Mouse (Mus musculus) bone marrow, adult 2 months (tissue): ENCODE results near the gene Cdx2. TPM values are rescaled to one million over a fixed set of nuclear protein-coding genes. Genes with fewer than 3 reads are reported as not detected.

Source experiments
- H3K27ac ChIP-seq: fragments of 200-500 bp; 2 replicates; pipeline ENCODE4 v1.5.1; 2012; ENCODE audit warnings: low read depth, mild to moderate bottlenecking, control low read depth, inconsistent platforms, low read length; ENCODE audit not compliant: control insufficient read depth, poor library complexity, insufficient read depth
- H3K4me1 ChIP-seq: fragments of 200-500 bp; 2 replicates; pipeline ENCODE4 v1.6.1; 2011; ENCODE audit warnings: low read length; ENCODE audit not compliant: control insufficient read depth, insufficient read depth
- H3K4me3 ChIP-seq: fragments of 200-500 bp; replicated peaks from 2 replicates; pipeline ENCODE3; 2011; ENCODE audit warnings: mild to moderate bottlenecking, low read depth, low read length, control low read depth; ENCODE audit not compliant: control insufficient read depth
- CTCF ChIP-seq: fragments of 200-500 bp; IDR thresholded peaks from 2 replicates; pipeline ENCODE4 v1.5.1; 2011; ENCODE audit warnings: low read length, control low read depth; ENCODE audit not compliant: control insufficient read depth, insufficient read depth
- POLR2A ChIP-seq: fragments of 200-500 bp; IDR thresholded peaks from 2 replicates; pipeline ENCODE4 v1.6.1; 2011; ENCODE audit warnings: low read depth, mild to moderate bottlenecking, control low read depth, low read length, borderline replicate concordance; ENCODE audit not compliant: control insufficient read depth
- WGBS: fragments of 180-500 bp; shearing (Covaris S2); methylation state at CpG from one replicate; pipeline ENCODE4 v1.1.7; 2018; 5-methylcytosine and 5-hydroxymethylcytosine counted together
- polyA plus RNA-seq: library from polyadenylated mRNA; stranded (reverse); fragments of >200 nt; gene quantifications from 2 replicates; pipeline ENCODE4 v1.2.4, GENCODE M21; 2011; ENCODE audit warnings: low replicate concordance; ENCODE audit not compliant: missing spikeins, insufficient read depth, insufficient read length

Gene Cdx2
- polyA plus RNA-seq, 1 experiment, result not detected

DNA sequence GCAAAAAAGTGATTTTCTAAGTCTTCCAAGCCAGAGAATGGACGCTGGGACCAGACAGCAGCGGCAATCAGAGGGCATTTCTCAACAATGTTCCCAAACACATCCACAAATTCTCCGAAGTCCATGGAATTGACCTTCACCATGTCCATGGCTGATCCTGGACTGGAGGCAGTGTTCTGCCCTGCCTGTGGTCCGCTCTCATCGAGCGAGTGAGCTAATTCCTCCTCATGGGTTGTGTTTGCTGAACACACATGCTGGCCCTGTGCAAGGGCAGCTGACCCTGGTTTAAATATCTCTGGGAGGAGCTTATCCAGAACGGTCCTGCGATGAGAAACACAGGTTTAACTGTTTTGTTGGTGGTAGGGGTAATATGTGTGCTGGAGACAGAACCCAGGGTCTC, 15.1 kb upstream of the Cdx2 start, which contains the start of gene Urad:
Urad (minus strand) TSS at position 258 of the 400 bp plus-strand sequence.
- Histone ChIP-seq H3K27ac (no peak within 1 kb of the TSS), H3K4me3 (no peak within 1 kb of the TSS), H3K4me1 (no peaks in the 10 kb centered on the region)
- WGBS, result 77% methylated on average over 8 of the region's 8 CpGs
- TF ChIP-seq POLR2A (no peak), CTCF (no peak)

DNA sequence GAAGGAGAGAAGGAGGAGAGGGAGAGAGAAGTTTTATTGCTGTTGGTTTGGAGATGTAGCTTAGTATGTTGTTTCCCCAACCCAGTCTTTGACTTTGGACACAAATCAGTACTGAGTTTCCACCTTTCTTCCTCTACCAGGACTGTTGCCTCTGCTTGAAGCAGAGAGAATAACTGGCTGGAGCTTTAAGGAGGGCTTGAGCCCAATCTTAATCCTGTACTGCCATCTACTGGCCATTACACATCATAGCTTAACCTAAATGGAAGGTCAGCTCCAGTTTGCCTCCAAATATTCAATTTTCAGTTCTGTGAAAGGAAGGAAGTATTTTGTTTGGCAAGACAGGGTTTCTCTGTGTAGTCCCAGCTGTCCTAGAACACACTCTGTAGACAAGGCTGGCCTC, 12.6 kb upstream of the Cdx2 start:
- no peak overlapping the region for H3K4me3 ChIP-seq
- peak; percentile 17; the same call in 1 of the 2 replicates for TF ChIP-seq CTCF
- no peak for TF ChIP-seq POLR2A
- no peaks in the 10 kb centered on the region; the same call in 1 of the 2 replicates for H3K4me1 ChIP-seq
- no peak overlapping the region for H3K27ac ChIP-seq

DNA sequence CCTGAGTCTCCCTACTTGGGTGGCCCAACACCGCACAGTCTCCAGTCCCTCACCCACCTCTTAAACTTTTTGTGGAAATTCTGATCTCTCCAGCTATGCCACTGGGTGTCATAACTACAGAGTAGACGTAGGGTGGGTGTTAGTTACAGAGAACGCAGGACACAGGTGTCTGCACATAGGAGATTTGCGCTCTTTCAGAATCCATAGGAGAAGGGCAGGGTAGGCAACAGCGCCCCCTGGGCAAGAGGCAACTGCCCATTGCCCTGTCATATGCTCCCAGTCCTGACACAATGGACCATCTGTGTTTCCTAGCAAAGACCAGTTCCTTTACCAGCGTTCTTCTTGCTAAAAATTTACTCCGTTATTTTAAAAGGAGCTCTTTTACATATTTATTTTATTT, 10.9 kb upstream of the Cdx2 start:
- 39% methylated on average over 7 of the region's 7 CpGs for WGBS
- no peak overlapping the region for H3K27ac ChIP-seq
- no peak overlapping the region for H3K4me3 ChIP-seq
- no peaks in the 10 kb centered on the region; the same call in 1 of the 2 replicates for H3K4me1 ChIP-seq
- TF ChIP-seq POLR2A, result no peak
- TF ChIP-seq CTCF, result peak; percentile 48

DNA sequence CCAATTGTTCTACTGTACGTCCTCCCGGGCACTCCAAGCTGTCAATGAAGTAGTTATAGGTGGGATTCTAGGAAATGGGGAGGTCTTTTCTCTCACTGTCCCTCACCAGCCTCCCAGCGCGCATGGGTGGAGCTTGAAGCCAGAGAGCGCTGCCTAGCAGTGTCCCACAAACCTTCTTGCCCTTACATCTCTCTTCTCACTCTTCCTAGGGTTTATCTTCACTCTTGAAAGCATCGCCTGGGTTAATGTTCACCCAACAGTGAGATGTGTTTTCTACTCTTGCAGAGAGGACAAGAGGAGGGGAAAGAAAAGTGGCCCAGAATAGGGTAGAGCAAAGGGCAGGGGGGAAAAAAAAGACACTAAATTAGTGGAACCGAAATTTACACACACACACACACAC, 10.3 kb upstream of the Cdx2 start:
- H3K4me3 ChIP-seq, result no peak overlapping the region
- TF ChIP-seq CTCF (no peak), POLR2A (no peak)
- 19% methylated on average over 7 of the region's 7 CpGs for WGBS
- no peak overlapping the region for H3K27ac ChIP-seq
- no peaks in the 10 kb centered on the region; the same call in 1 of the 2 replicates for H3K4me1 ChIP-seq

DNA sequence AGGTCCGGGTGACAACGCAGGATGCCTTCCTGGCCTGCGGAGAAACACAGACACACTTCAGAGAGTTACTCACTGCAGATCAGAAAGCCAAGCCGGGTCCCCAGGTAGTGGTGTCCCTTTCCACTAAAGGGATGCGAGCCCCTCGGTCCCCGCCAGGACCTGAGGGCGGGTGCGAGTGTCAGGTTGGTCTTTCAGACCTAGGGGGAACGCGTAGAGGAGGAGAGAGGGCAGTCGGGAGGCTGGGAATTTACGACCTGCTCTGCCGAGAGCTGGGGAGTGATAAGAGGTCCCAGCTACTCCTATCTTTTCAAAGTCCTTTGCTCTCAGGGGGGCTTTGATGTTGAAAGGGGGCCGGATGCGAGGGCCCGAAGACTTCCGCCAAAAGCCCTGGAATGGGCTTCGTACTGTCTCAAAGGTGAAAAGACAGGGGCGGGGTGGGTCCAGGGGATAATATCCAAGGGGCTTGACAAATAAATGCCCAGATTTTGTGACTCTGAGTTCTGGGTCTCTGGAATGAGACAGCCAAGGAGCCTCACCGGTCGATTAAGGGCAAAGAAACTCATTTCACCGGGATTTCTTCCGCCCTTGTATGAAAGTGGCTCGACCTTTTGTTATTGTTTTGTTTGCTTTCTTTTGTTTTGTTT, 8.5 kb upstream of the Cdx2 start:
- no peak overlapping the region for H3K4me3 ChIP-seq
- no peaks in the 10 kb centered on the region; the same call in 1 of the 2 replicates for H3K4me1 ChIP-seq
- no peak for TF ChIP-seq CTCF
- no peak for TF ChIP-seq POLR2A
- H3K27ac ChIP-seq, result no peak overlapping the region
- WGBS, result 4% methylated on average over 25 of the region's 25 CpGs

DNA sequence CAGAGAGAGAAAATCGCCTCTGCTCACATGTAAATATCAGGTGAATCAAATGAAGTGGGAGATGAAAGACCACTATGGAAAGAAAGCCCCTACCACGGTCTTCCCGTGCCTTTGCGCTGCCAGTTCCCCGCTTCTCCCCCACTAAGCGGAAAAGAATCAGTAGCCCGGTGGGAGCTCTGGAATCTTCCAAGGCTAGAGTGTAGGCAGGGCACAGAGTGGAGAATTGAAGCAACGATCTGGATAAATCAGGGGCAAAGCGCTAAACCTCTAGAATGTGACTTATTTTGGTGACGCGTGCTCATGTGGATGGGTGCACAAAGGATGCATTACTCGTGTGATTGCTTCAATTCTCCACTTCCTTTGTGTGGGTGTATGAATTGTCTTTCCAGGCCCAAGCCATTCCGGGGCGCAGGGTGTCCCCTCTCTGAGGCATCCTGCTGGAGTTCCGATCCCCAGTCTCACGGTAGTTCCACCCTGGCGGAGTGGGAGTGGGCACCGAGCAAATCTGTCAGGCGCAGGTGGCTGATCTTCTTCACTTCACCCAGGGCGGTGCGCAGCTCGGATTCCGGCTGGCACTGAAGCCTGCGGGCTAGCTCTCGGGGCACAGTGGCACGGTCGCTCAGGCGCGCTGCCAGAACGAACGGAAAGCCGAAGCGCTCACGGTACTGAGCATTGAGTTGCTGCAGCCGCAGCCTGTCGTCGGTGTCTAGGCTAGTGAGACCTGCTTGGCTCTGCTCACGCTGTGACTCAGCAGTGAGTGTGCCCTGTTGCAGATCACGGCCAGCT, 7.8 kb upstream of the Cdx2 start:
- 3% methylated on average over 39 of the region's 39 CpGs for WGBS
- TF ChIP-seq POLR2A, result no peak
- TF ChIP-seq CTCF, result no peak
- Histone ChIP-seq H3K4me3 (no peak overlapping the region), H3K4me1 (no peaks in the 10 kb centered on the region; the same call in 1 of the 2 replicates), H3K27ac (no peak overlapping the region)

DNA sequence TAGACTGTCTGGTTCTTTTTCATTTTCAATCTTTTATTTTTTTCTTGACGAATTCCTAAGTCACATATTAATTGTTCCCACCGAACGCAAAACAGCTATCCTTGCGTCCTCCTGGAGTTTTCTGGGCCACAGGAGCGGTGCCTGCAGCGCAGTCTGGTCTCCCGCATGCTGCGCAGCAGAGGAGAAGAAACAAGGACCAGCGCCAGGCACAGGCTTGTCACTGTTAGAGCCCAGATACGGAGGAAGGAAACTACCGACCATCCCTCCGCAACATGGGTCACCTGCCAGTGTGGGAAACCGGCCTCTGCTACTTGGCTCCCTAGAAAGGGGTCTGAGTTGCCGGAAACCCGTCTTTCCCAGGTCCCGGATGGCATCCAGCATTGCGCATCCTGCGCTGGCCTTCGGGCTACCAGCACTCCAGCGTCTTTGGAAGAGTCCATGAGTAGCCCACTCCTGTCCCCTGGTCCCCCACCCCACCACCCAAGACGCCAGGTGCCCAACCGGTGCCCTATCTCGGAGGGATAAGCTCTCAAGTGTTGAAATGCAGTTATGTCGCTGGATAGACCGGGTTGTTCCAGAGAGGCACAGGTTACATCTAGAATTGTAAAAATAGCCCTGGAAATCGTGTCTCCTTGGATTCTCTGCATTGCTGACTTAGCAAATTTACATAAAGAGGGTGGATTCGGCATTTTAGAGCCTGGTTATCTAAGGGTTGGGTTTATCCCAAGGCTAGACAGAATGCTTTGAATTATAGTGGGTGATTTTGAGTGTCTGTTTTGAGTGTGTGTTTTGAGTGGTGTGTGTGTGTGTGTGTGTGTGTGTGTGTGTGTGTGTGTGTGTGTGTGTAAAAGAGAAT, 6.0 kb upstream of the Cdx2 start:
- H3K27ac ChIP-seq, result no peak overlapping the region
- 11% methylated on average over 27 of the region's 27 CpGs for WGBS

DNA sequence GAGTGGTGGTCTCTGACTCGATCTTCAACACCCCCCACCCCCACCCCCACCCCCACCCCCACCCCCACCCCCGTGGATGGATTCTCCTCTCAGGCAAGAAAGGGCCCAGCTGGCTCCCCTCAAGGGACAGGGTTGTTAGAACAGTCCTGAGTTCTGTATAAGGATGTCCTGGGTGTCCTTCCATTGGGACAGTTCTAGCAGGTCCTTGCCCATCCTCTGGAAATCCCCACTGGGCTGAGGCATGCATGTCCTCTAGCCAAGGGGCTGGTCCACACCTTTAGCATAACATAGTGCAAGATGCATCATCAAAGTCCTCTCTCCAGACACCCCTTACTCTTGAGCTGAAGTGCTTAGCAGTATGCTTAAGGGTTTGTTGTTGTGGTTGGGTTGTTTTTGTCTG, 2.7 kb upstream of the Cdx2 start:
- H3K27ac ChIP-seq, result no peak overlapping the region
- no peak for TF ChIP-seq POLR2A
- TF ChIP-seq CTCF, result no peak
- WGBS, result 6% methylated on average over 2 of the region's 2 CpGs
- H3K4me1 ChIP-seq, result no peaks in the 10 kb centered on the region
- no peak overlapping the region for H3K4me3 ChIP-seq

More for the DNA sequence above, 6.0 kb upstream of the Cdx2 start:
- Histone ChIP-seq H3K4me1 (no peaks in the 10 kb centered on the region; the same call in 1 of the 2 replicates), H3K4me3 (no peak overlapping the region)
- TF ChIP-seq CTCF (no peak), POLR2A (no peak)
